Mouse (Mus musculus): ENCODE data around the gene Nfasc.

Nfasc gene

GRCm38 (mm10) chr1:132581845-132582839, 159.5 kb downstream of the Nfasc start:
- DNase-seq (ENCODE audit: low read depth): no peak

GRCm38 (mm10) chr1:132580063-132580462, 161.5 kb downstream of the Nfasc start:
- DNase-seq (ENCODE audit: low read depth): no peak

DNA sequence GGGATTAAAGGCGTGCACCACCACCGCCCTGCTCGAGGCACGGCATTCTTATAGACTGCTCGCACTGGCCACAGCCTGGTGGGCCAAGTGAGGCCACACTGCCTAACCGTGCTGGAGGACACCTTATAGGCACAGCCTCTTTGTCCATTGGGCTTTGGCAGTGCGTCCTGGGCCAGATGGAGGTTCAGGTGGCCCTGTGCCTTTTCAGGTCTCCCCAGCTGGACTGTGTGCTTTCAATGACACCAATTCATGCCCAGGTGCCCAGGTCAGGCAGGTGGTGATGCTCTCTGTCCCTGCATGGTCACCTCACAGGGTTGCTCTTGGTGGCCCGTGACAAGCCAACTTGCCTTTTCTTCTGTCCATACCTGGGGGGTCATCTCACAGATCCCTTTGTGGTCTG, 164.8 kb downstream of the Nfasc start:
- DNase-seq (ENCODE audit: low read depth): no peak

DNA sequence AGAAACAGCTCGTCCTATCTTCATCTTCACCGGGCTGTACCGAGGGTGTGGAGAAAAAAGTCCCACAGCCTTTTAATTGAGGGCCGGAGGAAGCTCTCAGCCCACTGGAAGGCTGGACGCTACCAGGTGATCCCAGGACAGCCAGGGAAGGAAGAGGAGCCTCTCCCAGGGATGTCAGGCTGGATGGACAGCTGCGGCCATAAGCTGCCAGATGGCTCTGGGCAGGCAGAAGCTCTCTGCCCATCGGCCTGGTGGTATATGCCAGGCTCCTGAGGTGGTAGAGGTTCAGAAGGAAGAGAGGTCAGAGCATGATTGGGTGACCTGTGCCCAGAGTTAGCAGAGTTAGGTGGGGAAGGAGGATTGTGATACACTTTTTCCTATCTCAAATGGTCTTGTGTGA, 168.7 kb downstream of the Nfasc start:
- DNase-seq (ENCODE audit: low read depth): no peak

- no peak for DNase-seq (ENCODE audit: low read depth)
Observed at GRCm38 (mm10) chr1:132571613-132572012, 170.0 kb downstream of the Nfasc start.

DNA sequence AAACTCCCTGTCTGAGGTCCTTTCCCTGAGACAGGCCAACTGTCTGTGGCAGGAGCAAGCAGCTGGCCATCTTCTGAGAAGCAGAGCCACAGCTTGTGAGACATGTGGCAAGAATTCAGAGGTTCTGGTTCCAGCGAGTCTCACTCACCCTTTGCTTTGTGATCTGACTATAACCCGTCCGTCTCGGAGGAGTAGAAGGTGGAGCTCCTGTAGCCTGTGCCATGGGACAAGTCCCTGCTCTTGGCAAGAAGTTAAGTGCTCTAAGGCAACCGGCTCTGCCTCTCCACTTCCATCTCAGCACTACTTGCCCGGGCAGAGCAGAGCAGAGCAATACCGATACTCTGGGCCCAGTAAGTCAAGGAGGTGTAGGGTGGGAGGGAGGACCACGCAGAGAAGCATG, 170.7 kb downstream of the Nfasc start:
- DNase-seq (ENCODE audit: low read depth): no peak

- no peak for DNase-seq (ENCODE audit: low read depth)
Observed at GRCm38 (mm10) chr1:132570068-132570780, 171.4 kb downstream of the Nfasc start.

- no peak for DNase-seq (ENCODE audit: low read depth)
Observed at GRCm38 (mm10) chr1:132569516-132569915, 172.1 kb downstream of the Nfasc start.

DNA sequence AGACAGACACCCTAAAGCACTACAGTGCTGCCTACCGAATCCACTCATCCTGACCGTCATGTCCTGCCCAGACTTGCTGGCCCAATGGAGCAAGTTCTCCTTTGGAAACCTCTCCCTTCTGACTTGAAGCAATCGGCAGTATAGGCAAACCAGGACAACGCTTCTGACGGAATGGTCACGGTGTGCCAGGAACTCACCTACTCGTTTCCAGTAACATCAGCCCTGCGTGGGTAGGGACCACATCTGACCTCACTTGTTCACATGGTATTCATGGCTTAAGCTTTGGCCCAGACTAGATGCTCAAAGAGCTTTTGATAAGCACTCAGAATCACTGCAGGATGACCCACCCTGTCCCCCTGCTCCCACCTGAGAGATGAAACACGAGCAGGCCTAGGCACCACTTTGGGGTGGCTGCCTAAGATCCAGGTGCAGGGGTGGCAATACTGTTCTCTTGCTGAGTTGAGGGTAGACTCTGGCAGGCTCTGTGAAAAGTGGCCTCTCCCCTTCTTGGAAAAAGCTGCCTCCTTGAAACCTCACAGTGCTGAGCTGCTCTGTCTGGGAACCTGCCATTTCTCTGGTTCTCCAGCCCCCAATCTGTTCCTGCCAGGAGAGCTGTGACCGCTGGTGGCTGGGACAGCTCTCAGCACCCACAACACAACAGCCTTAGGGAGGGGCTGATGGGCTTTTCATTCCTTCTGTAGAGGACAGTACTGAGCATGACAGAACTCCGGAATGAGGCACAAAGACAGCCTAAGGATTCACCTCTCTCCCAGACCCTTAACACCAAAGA, 174.1 kb downstream of the Nfasc start:
- DNase-seq (ENCODE audit: low read depth): no peak

GRCm38 (mm10) chr1:132565766-132566165, 175.8 kb downstream of the Nfasc start:
- no peak for DNase-seq (ENCODE audit: low read depth)

- DNase-seq (ENCODE audit: low read depth): no peak
Observed at GRCm38 (mm10) chr1:132564946-132565345, 176.7 kb downstream of the Nfasc start.

DNA sequence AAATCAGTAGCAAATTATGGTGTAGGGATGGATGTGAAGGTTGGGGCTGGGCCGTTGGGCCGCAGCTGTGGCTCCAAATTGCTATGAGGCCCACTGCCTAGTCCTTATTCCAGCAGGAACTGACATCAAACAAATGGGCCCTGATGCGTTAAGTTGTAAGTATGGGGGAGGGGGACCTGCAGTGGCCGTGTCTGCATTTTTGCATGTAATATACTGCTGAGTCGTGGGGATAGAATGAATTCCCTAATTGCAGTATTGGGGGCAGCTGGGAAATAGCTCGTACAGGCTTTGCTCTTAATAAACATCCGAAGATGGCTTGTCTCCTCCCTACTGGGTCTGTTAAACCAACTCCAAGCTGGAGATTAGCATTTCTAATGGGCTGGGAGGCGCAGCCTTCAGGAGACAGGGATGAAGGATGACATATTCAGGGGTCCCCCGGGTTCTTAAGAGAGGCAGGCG, 179.2 kb downstream of the Nfasc start:
- DNase-seq (ENCODE audit: low read depth): no peak

DNA sequence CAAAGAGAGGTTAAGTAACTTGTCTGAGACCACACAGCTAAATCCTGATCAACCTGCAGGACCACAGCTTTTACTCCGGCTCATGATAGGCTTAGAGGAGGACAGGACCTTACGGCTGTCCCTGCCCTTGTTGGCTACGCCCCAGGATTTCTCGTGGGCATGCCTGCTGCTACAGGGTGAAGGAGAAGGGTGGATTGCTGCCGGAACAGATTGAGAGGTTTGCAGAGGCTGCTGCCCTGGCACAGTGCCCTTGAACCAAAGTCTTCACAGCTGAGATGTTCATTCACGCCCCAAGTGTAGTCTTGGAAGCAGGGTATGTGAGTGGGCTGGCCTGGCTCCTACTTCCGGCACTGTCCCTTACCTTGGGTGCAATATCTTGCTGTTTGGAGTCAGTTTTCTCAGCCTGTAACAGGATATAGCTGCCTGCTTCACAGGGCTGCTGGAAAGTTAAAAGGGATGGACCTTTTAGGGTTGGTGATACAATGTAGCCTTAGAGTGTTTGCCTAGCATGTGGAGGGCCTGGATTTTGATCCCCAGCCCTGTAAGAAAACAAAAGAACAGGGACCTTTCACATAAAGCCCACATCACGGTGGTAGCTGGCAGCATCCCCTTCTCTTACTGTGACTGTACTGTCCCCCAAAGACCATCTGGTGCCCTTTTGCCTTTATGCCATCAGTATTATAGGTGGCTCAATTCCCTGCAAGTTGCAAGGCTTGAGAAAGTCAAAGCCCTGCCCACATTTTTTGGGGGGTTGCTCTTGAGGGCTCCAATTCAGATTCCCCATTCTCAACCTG, 180.5 kb downstream of the Nfasc start:
- DNase-seq (ENCODE audit: low read depth): no peak

DNA sequence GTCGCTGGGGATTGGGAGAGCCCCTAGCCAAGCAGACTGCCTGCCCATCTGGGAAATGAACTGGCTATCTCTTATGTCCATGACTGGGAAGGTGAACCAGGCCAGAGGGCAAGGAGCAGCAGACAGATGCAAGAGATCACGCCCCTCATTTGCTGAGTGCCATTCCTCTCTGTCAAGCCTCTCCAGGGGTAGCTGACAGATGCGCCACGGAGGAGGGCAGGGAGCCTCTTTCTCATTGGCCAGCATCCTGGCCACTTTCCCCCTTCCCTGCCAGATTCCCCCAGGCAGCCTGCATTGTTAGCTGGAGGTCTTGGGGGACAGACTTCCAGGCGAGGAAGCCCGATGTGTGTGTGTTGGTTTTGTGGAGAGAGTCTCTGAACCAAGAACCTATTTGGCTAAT, 182.6 kb downstream of the Nfasc start:
- DNase-seq (ENCODE audit: low read depth): no peak

- no peak for DNase-seq (ENCODE audit: low read depth)
Observed at GRCm38 (mm10) chr1:132557901-132558631, 183.5 kb downstream of the Nfasc start.

- DNase-seq (ENCODE audit: low read depth): no peak
Observed at GRCm38 (mm10) chr1:132543789-132544188, 197.8 kb downstream of the Nfasc start.

- no peak for DNase-seq (ENCODE audit: low read depth)
Observed at GRCm38 (mm10) chr1:132542762-132543306, 198.8 kb downstream of the Nfasc start, which contains the start of gene Cntn2. Gene Cntn2 (minus strand): TSS chr1:132543256.

GRCm38 (mm10) chr1:132541824-132542599, 199.6 kb downstream of the Nfasc start:
- DNase-seq (ENCODE audit: low read depth): no peak

- DNase-seq (ENCODE audit: low read depth): no peak
Observed at GRCm38 (mm10) chr1:132541171-132541823, 200.3 kb downstream of the Nfasc start.
